Mouse (Mus musculus) layer of hippocampus, adult 9-10 months (tissue): ENCODE measurements at regions not wholly inside any gene's neighbourhood (a gene's known extent, or its start where the extent isn't known, plus 50 kb on each side); places are given as distances from the start of the nearest gene placed in this dataset.
"Not testable (repeated sequence)": the region's sequence is repeated elsewhere in the genome, so short reads cannot be mapped to it uniquely, and the experiment has no call there.

Experiments
- DNase-seq: peaks from one replicate; pipeline ENCODE4 v3.0.0; 2022; ENCODE audit warnings: low spot score

GRCm38 (mm10) chr10:56782265-56782664 is 405.1 kb downstream of the Gja1 start:
- no peak for DNase-seq

- no peak for DNase-seq
Measured at GRCm38 (mm10) chr10:56783941-56784340, 406.8 kb downstream of the Gja1 start.

- no peak for DNase-seq
Measured at GRCm38 (mm10) chr10:56788081-56788480, 411.0 kb downstream of the Gja1 start.

DNA sequence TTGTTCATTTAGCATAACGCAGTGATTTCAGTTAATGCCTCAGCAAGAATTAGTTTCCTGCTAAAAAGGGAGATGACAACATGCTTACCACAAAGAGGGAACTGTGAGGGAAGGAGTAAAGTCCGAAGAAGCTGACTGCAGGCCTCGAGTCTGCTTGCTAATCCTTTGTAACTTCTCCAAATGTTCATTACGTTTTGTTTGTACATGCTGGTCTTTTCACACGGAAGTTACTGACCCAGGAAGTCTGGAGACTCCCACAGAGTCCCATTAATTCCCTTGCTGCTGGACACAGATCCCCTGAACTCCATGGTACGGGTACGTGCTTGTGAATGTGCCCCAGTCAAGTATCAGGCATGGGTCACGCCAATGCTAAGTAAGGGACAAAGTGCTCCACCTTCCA is 415.9 kb downstream of the Gja1 start:
- no peak for DNase-seq

DNA sequence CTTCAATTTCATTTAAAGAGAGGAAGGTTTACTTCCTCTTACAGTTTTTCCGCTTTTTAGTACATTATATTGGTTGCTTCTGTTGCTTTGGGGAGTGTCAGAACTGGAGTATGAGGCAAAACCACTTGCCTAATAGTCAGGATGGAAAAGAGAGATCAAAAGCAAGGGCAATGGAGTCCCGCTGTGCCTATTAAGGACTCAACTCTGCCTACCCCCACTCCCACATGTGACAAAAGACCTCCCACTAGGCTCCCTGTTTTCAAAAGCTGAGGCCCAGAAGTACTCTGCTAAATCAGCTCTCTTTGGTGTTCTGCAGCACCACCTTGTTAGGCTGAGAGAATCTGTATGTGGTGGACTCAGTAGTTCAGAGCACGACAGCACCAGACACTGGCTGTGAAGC is 418.3 kb downstream of the Gja1 start:
- DNase-seq: no peak

- DNase-seq: no peak
Measured at GRCm38 (mm10) chr10:56799307-56799706, 422.2 kb downstream of the Gja1 start.

DNA sequence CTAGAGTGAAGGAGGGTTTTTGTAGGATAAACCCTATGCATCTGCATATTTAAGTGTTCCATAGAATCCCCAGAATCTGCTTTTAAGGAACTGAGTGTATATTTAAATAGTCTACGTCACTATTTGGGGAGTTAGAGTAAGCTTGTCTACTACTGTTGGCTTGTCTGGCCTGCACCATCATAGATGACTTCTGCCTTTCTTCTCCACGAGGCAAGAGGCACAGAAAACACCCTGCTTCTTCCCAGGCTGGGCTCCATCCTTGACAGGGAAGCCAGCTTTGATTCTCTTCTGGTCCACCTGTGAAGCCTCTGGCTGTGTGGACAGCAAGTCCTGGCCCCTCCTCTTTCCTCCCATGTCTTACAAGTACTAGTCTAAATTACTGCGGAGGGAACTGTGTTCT is 422.6 kb downstream of the Gja1 start:
- no peak for DNase-seq

- no peak for DNase-seq
Measured at GRCm38 (mm10) chr10:56809006-56809405, 431.9 kb downstream of the Gja1 start.

GRCm38 (mm10) chr10:56822158-56822557 is 445.0 kb downstream of the Gja1 start:
- DNase-seq: no peak

DNA sequence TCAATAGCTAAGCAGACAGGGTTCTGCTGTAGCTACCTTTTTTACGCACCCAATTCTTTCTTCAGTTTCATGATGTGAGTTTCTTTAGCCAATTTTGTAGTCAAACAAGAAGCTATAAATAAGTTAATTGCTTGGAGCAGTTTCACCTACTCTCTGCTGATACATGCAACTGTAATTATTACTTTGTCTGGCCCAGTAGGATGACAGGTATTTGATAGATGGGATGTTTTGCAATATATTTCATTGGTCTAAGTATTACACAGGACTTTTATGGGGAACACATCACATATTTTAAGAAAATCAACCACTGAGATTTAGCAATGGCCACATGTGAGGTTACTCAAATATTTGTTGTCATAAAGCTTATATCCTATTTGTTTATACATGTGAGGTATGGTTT is 454.2 kb downstream of the Gja1 start:
- no peak for DNase-seq

GRCm38 (mm10) chr10:56831966-56832365 is 454.8 kb downstream of the Gja1 start:
- no peak for DNase-seq

GRCm38 (mm10) chr10:56836130-56836529 is 459.0 kb downstream of the Gja1 start:
- DNase-seq: no peak

DNA sequence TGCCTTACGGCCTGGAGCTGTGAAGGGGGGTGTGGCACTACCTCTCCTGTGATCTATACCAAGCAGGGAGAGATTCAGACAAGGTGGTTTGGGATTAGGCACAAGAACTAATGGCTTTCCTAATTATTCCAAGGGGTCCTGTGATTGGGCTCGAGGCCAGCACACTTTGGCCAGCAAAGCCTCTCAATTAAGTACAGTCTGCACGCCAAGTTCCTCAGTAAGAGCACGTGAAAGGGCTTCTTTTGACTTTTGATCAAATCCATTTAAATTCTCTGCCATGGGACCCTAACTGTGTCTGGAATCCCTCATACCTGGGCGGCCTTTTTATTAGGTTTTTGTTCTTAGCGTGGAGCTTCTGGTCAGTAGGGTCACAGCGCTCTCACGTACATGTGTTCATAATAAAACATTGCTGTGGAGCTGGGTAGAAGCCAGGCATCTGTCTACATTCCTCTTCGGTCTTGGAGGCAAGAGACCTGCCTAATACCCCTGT is 461.9 kb downstream of the Gja1 start:
- DNase-seq: no peak

- no peak for DNase-seq
Measured at GRCm38 (mm10) chr10:56839545-56839944, 462.4 kb downstream of the Gja1 start.

- DNase-seq: no peak
Measured at GRCm38 (mm10) chr10:56840732-56841131, 463.6 kb downstream of the Gja1 start.

DNA sequence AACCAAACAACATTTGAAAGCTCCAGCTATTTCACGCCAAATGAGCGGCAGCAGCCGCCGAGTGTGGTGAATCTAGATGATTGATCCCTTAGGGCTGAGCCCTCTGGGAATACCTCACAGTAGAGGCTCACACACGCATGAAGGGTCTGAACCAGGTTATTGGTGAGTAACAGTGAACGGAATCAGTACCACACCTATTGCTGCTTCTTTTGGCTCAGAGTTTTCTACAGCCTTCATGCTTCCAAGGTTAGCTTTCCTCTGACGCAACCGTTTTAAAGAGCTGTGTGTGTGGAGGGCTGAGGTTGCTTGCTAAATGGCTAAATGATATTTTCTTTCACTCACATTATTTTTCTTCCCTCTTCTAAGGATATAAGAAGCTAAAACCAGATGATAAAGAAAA is 464.4 kb downstream of the Gja1 start:
- no peak for DNase-seq

DNA sequence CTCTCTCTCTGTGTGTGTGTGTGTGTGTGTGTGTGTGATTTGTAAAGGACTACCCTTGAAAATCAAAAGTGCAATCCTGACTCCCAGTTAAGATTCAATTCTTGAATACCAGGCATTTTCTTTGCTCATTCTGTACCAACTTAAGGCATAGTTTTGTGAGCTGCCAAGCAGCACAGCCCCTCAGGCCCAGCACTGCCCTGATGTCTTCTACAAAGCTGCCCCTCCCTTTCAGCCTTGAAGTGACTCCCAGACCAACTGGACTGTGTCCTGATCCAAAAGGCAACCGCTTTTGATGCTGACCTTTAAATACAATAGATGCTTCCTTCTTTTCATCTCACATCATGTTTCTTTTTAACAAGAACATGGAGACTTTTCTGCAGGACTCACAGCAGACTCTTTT is 464.8 kb downstream of the Gja1 start:
- no peak for DNase-seq

GRCm38 (mm10) chr10:56852484-56852883 is 475.4 kb downstream of the Gja1 start:
- no peak for DNase-seq

GRCm38 (mm10) chr10:56856186-56856585 is 479.1 kb downstream of the Gja1 start:
- DNase-seq: no peak

DNA sequence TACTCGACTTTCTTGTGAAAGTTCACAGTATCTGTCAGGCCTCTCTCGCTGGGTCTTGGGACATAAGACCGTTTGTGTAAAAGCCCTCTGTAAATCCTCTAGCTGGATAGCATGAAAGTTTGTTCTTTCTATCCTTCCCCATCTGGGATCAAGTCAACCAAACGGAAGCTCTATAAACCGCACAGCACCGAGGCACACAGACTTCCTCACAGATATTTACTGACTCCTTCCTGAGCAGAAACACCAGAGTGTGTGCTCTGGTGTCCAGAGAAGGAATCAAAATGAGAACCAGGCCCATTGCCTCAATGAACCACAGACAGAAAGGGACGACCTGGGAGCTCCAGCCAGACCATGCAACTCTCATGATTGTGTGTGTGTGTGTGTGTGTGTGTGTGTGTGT is 502.6 kb downstream of the Gja1 start:
- DNase-seq: no peak

GRCm38 (mm10) chr10:56880154-56880591 is 503.0 kb downstream of the Gja1 start:
- DNase-seq: no peak

- no peak for DNase-seq
Measured at GRCm38 (mm10) chr10:56884456-56885410, 507.6 kb downstream of the Gja1 start.

DNA sequence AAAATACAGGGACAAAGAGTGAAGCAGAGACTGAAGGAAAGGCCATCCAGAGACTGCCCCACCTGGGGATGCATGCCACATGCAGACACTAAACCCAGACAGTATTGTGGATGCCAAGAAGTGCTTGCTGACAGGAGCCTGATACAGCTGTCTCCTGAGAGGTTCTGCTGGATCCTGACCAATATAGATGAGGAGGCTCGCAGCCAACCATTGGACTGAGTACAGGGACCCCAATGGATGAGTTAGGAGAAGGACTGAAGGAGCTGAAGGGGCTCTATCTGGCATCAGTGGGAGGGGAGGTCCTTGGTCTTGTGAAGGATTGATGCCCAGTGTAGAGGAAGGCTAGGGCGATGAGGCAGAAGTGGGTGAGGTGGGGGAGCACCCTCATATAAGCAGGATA is 514.4 kb downstream of the Gja1 start:
- DNase-seq: not testable (repeated sequence)
